Mouse (Mus musculus): ENCODE measurements around the gene Insig1. TPM values are rescaled to one million over a fixed set of nuclear protein-coding genes. Genes with fewer than 3 reads are reported as not detected.
A peak's percentile ranks its signal among the peaks of the same experiment; 100 is the strongest.

Gene Insig1
- polyA plus RNA-seq, 2 experiments: 30.1 to 46.2 TPM

DNA sequence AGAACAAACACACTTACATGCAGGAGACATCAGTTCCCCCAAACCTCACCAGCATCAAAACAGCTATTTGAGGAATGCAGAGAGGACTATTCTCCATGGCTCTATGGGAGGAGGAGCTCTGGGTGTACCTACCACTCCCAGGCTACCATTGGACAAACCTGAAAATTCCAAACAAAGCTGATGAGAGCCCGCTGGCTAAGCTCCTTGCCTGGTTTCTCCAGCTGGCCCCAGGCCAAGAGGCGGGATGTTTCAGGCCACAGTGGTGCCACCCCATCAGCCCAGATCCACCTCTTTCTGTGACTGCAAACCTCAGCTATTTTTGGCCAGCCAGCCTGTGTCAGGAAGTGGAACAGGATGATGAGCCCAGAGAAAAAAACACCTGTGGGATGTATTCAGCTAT lies 33.0 kb upstream of the Insig1 start:
- Histone ChIP-seq H3K4me1 (replicated peaks; ENCODE audit: control insufficient read depth in 2 of 2, insufficient read depth in 2 of 2, low read length in 1 of 2) (peaks cover 9 to 22% of the 10 kb centered on the region in 2 experiments), H3K9me3 (ENCODE audit: control insufficient read depth, low read length) (no peaks in the 10 kb centered on the region), H3K4me2 (ENCODE audit: low read depth) (no peak overlapping the region), H3K9ac (replicated peaks) (no peak overlapping the region), H3K4me3 (ENCODE audit: insufficient read depth in 1 of 2, low read depth in 2 of 2, low read length in 2 of 2) (no peak overlapping the region), H3K36me3 (replicated peaks; ENCODE audit: control insufficient read depth, insufficient read depth, low read depth) (no peaks in the 10 kb centered on the region), H3K27me3 (ENCODE audit: control insufficient read depth, insufficient read depth, low read length) (no peaks in the 10 kb centered on the region), H3K27ac (no peak overlapping the region)
- no peak for ATAC-seq (ENCODE audit: insufficient read depth)
- 33% methylated on average over 2 of the region's 2 CpGs for WGBS (ENCODE audit: insufficient replicate concordance)
- TF ChIP-seq EP300 (IDR thresholded peaks at IDR 0.05; ENCODE audit: low read depth) (no peak), CTCF (IDR thresholded peaks at IDR 0.05; ENCODE audit: low read depth) (no peak)
- no peak for DNase-seq (ENCODE audit: low read depth in 3 of 3, low spot score in 3 of 3)

DNA sequence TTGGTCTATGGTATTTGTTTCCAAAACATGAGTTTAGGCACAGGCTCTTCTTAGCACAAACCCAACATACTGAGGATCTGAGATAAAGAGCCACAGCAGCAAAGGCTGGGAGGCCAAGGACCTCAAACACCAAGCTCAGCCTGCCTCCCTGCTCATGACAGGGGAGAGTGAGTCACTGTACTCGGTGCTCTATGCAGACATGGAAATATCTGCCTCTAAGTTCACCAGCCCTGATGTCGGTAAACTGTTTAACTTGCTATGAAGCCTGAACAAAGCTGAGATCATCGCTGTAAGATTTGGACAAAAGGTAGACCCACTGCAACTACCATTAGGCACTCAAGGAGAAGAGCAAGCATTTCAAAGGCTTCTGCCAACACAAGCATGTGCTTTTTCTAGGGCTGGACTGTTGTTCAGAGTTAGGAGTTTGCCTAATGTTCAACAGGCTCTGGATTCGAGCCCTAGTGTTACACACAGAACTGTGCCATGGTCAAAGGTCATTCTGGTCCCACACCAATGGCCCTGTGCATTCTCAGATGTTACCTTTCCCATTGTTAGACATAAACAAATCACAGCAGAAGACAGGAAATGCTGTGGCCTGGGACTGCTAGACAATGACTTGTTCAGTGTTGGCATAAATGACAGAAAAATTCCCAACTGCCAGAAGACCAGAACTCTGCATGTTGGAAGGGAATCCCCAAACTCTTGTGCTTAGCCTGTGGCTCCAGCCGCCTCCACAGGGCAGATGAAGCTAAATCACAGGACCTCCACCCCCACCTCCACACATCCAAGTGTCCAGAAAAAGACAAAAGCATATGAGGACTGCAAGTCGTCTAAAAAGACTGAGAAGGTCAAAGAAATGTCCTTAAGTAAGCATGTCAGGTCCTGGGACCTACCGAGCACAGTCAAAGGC lies 31.2 kb upstream of the Insig1 start:
- no peak overlapping the region for H3K4me2 ChIP-seq (ENCODE audit: low read depth)
- no peaks in the 10 kb centered on the region for H3K9me3 ChIP-seq (ENCODE audit: control insufficient read depth, low read length)
- H3K27me3 ChIP-seq (ENCODE audit: control insufficient read depth, insufficient read depth, low read length): no peaks in the 10 kb centered on the region
- DNase-seq (ENCODE audit: low read depth in 3 of 3, low spot score in 3 of 3): no peak
- no peak overlapping the region for H3K9ac ChIP-seq (replicated peaks)
- H3K4me1 ChIP-seq (replicated peaks; ENCODE audit: control insufficient read depth in 2 of 2, insufficient read depth in 2 of 2, low read length in 1 of 2): peaks cover 13 to 26% of the 10 kb centered on the region in 2 experiments
- no peak overlapping the region for H3K27ac ChIP-seq
- no peak for TF ChIP-seq EP300 (IDR thresholded peaks at IDR 0.05; ENCODE audit: low read depth)
- no peak for TF ChIP-seq CTCF (IDR thresholded peaks at IDR 0.05; ENCODE audit: low read depth)
- WGBS (ENCODE audit: insufficient replicate concordance): 47% methylated on average over 7 of the region's 7 CpGs
- no peaks in the 10 kb centered on the region for H3K36me3 ChIP-seq (replicated peaks; ENCODE audit: control insufficient read depth, insufficient read depth, low read depth)
- ATAC-seq (ENCODE audit: insufficient read depth): no peak
- no peak overlapping the region for H3K4me3 ChIP-seq (ENCODE audit: insufficient read depth in 1 of 2, low read depth in 2 of 2, low read length in 2 of 2)

DNA sequence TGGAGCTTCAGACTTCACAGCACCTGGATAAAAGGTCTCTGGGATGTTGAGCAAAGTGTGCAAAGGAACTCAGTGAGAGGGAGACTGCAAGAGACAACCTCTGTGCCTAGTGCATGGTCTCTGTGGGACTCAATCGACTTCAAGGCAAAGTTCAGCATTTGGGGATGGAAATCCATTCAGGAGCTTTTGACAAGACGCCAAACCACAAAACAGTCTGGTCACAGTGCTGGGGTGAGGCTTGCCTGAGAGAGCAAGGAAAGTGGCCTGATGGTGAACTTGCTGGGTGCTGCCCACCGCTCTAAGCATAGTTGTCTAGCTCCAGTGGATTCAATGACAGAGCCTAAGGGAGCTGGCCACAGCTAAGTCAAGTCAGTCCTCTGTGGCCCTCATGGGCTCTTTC lies 30.4 kb upstream of the Insig1 start:
- Histone ChIP-seq H3K9ac (replicated peaks) (no peak overlapping the region), H3K4me3 (ENCODE audit: insufficient read depth in 1 of 2, low read depth in 2 of 2, low read length in 2 of 2) (no peak overlapping the region), H3K27ac (no peak overlapping the region), H3K4me1 (replicated peaks; ENCODE audit: control insufficient read depth in 2 of 2, insufficient read depth in 2 of 2, low read length in 1 of 2) (peaks cover 13 to 26% of the 10 kb centered on the region in 2 experiments), H3K9me3 (ENCODE audit: control insufficient read depth, low read length) (no peaks in the 10 kb centered on the region), H3K36me3 (replicated peaks; ENCODE audit: control insufficient read depth, insufficient read depth, low read depth) (no peaks in the 10 kb centered on the region), H3K4me2 (ENCODE audit: low read depth) (no peak overlapping the region), H3K27me3 (ENCODE audit: control insufficient read depth, insufficient read depth, low read length) (no peaks in the 10 kb centered on the region)
- 61% methylated on average over 3 of the region's 3 CpGs for WGBS (ENCODE audit: insufficient replicate concordance)
- DNase-seq (ENCODE audit: low read depth in 3 of 3, low spot score in 3 of 3) (no peak), ATAC-seq (ENCODE audit: insufficient read depth) (no peak)
- no peak for TF ChIP-seq CTCF (IDR thresholded peaks at IDR 0.05; ENCODE audit: low read depth)
- TF ChIP-seq EP300 (IDR thresholded peaks at IDR 0.05; ENCODE audit: low read depth): no peak

DNA sequence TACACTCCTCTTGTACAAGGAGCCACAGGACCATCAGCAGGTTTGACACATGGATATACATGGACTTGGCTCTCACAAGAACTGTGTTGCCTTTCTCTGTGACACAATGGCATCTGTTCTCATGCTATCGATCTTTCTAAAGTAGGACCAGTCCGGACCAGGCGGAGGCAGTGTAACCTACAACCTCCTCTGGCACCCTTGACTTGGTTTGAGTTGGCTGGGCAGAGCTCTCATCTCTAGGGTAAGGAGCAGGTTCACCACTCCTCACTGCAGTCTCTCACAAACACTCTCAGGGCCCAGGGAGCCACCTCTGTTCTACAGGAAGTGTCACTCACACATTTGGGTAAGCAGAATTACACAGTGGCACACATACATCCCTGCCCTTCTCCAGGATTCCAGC lies 29.1 kb upstream of the Insig1 start:
- H3K36me3 ChIP-seq (replicated peaks; ENCODE audit: control insufficient read depth, insufficient read depth, low read depth): no peaks in the 10 kb centered on the region
- DNase-seq (ENCODE audit: low read depth in 3 of 3, low spot score in 3 of 3) (no peak), ATAC-seq (ENCODE audit: insufficient read depth) (no peak)
- no peak overlapping the region for H3K4me3 ChIP-seq (ENCODE audit: insufficient read depth in 1 of 2, low read depth in 2 of 2, low read length in 2 of 2)
- H3K9me3 ChIP-seq (ENCODE audit: control insufficient read depth, low read length): no peaks in the 10 kb centered on the region
- no peaks in the 10 kb centered on the region for H3K27me3 ChIP-seq (ENCODE audit: control insufficient read depth, insufficient read depth, low read length)
- H3K4me2 ChIP-seq (ENCODE audit: low read depth): no peak overlapping the region
- WGBS (ENCODE audit: insufficient replicate concordance): 75% methylated on average over 3 of the region's 3 CpGs
- H3K9ac ChIP-seq (replicated peaks): no peak overlapping the region
- no peak overlapping the region for H3K27ac ChIP-seq
- peaks cover 13 to 24% of the 10 kb centered on the region in 2 experiments for H3K4me1 ChIP-seq (replicated peaks; ENCODE audit: control insufficient read depth in 2 of 2, insufficient read depth in 2 of 2, low read length in 1 of 2)
- TF ChIP-seq CTCF (IDR thresholded peaks at IDR 0.05; ENCODE audit: low read depth) (no peak), EP300 (IDR thresholded peaks at IDR 0.05; ENCODE audit: low read depth) (no peak)

- Histone ChIP-seq H3K4me3 (ENCODE audit: insufficient read depth in 1 of 2, low read depth in 2 of 2, low read length in 2 of 2) (no peak overlapping the region), H3K27me3 (ENCODE audit: control insufficient read depth, insufficient read depth, low read length) (no peaks in the 10 kb centered on the region), H3K9ac (replicated peaks) (0 out of 2 replicates have a peak overlapping the region, but pooled peaks have one; percentile 13), H3K27ac (no peak overlapping the region), H3K36me3 (replicated peaks; ENCODE audit: control insufficient read depth, insufficient read depth, low read depth) (no peaks in the 10 kb centered on the region), H3K4me2 (ENCODE audit: low read depth) (peak overlapping the region; percentile 32), H3K4me1 (replicated peaks; ENCODE audit: control insufficient read depth in 2 of 2, insufficient read depth in 2 of 2, low read length in 1 of 2) (peaks cover 13 to 18% of the 10 kb centered on the region in 2 experiments), H3K9me3 (ENCODE audit: control insufficient read depth, low read length) (no peaks in the 10 kb centered on the region)
- 28% methylated on average over 2 of the region's 2 CpGs for WGBS (ENCODE audit: insufficient replicate concordance)
- DNase-seq (ENCODE audit: low read depth in 3 of 3, low spot score in 3 of 3) (peak; percentile 44 to 55 (median 52)), ATAC-seq (ENCODE audit: insufficient read depth) (peak; percentile 87)
- TF ChIP-seq CTCF (IDR thresholded peaks at IDR 0.05; ENCODE audit: low read depth) (no peak), EP300 (IDR thresholded peaks at IDR 0.05; ENCODE audit: low read depth) (peak; percentile 37; the same call in 1 of the 2 replicates)
Measured at GRCm38 (mm10) chr5:28042779-28043178, 28.4 kb upstream of the Insig1 start.

Measured in liver, embryonic 14.5 days (tissue).